Mouse (Mus musculus) neural tube, embryonic 11.5 days (tissue): Measurements from ENCODE around the gene Gprc5a. TPM values are rescaled to one million over a fixed set of nuclear protein-coding genes. Genes with fewer than 3 reads are reported as not detected.

Source experiments
- ATAC-seq: fragments of 200-750 bp; cut with Nextera tagmentation; 2 replicates; pipeline ENCODE4 v1.8.0; 2017; ENCODE audit warnings: moderate number of reproducible peaks, mild to moderate bottlenecking, moderate TSS enrichment, moderate library complexity; ENCODE audit not compliant: insufficient read depth, low FRiP score, low TSS enrichment
- DNase-seq: peaks from one replicate; pipeline ENCODE4 v3.0.0-alpha.2; 2015; ENCODE audit warnings: low spot score
- H3K27ac ChIP-seq: fragments of 300-500 bp; sonication (generic); 2 replicates; pipeline ENCODE4 v1.5.1; 2014; ENCODE audit warnings: low read depth, mild to moderate bottlenecking, low read length
- H3K27me3 ChIP-seq: fragments of 300-500 bp; sonication (generic); 2 replicates; pipeline ENCODE4 v1.6.1; 2014; ENCODE audit warnings: mild to moderate bottlenecking, low read length, mixed read lengths; ENCODE audit not compliant: control insufficient read depth, insufficient read depth
- H3K36me3 ChIP-seq: fragments of 300-500 bp; sonication (generic); 2 replicates; pipeline ENCODE4 v1.6.1; 2014; ENCODE audit warnings: mild to moderate bottlenecking, low read length, moderate library complexity, mixed read lengths; ENCODE audit not compliant: control insufficient read depth, insufficient read depth
- H3K4me1 ChIP-seq: fragments of 300-500 bp; sonication (generic); 2 replicates; pipeline ENCODE4 v1.6.1; 2014; ENCODE audit warnings: low read length, mixed read lengths; ENCODE audit not compliant: control insufficient read depth, insufficient read depth
- H3K4me2 ChIP-seq: fragments of 300-500 bp; sonication (generic); 2 replicates; pipeline ENCODE4 v1.6.1; 2014; ENCODE audit warnings: low read depth, mild to moderate bottlenecking, moderate library complexity
- H3K4me3 ChIP-seq: fragments of 300-500 bp; sonication (generic); 2 replicates; pipeline ENCODE4 v1.5.1; 2014; ENCODE audit warnings: low read depth, low read length
- H3K9ac ChIP-seq: fragments of 300-500 bp; sonication (generic); 2 replicates; pipeline ENCODE4 v1.6.1; 2014; ENCODE audit warnings: mild to moderate bottlenecking, low read length
- H3K9me3 ChIP-seq: fragments of 300-500 bp; sonication (generic); 2 replicates; pipeline ENCODE4 v1.6.1; 2016; ENCODE audit warnings: low read length; ENCODE audit not compliant: control insufficient read depth
- WGBS: fragments of 180-500 bp; shearing (Covaris S2); extraction: QIAGEN DNeasy Blood & Tissue Kit; methylation state at CpG from one replicate; pipeline ENCODE4 v1.1.7; 2014; 5-methylcytosine and 5-hydroxymethylcytosine counted together
- polyA plus RNA-seq: library from polyadenylated mRNA; unstranded; fragments of >200 nt; fragmentation: Nextera tagmentation; extraction: Ambion mirVana; gene quantifications from 2 replicates; pipeline ENCODE4 v1.2.1, GENCODE M21; 2014

Gprc5a gene
- polyA plus RNA-seq, 1 experiment from 2014 or later, result 5.8 TPM

DNA sequence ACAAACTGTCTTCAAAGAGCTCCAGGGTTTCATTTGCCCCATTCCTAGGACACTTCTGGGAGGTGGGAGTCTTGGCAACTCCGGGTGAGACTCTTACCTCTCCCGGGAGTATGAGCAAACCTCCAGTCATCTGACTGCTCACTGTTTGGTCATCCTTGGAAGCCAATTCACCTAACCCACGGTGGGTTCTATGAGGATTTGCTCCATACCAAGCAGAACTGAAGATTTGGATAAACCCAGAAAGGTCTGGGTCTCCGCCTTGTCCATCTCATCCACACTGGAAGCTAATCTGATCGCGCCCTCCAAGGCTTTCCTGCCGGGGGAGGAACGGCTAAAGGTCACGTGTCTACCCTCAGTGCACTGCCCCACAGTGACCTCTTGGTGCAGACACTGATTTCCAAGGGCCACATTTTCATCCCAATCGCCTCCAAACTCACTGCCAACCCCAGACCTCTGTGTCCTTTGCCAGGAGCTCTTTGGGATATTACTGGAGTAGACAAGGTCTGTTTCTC is 18.6 kb downstream of the Gprc5a start:
- Histone ChIP-seq H3K9ac (no peak overlapping the region), H3K4me2 (no peak overlapping the region), H3K4me3 (no peak overlapping the region), H3K9me3 (no peaks in the 10 kb centered on the region), H3K27me3 (no peaks in the 10 kb centered on the region), H3K36me3 (no peaks in the 10 kb centered on the region), H3K4me1 (no peaks in the 10 kb centered on the region), H3K27ac (no peak overlapping the region)
- WGBS, result 80% methylated on average over 10 of the region's 10 CpGs
- DNase-seq (no peak), ATAC-seq (no peak)

DNA sequence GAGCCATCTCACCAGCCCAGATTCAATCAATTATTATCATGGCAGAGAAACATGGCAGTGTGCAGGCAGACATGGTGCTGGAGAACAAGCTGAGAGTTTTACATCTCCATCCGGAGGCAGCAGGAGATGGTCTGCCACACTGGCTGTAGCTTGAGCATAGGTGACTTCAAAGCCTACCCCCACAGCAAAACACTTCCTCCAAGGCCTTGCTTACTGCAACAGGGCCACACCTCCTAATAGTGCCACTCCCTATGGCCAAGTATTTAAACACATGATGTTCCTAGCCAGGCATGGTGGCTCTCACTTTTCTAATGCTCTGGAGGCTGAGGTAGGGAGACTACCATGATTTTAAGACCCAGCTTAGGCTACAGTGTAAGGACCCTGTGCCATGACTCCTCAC is 20.3 kb downstream of the Gprc5a start:
- no peak overlapping the region for H3K27ac ChIP-seq
- H3K9me3 ChIP-seq, result no peaks in the 10 kb centered on the region
- no peak overlapping the region for H3K4me2 ChIP-seq
- no peaks in the 10 kb centered on the region for H3K36me3 ChIP-seq
- no peak for DNase-seq
- ATAC-seq, result no peak
- H3K27me3 ChIP-seq, result no peaks in the 10 kb centered on the region
- no peak overlapping the region for H3K4me3 ChIP-seq
- WGBS, result 82% methylated on average over 1 of the region's 1 CpGs
- H3K9ac ChIP-seq, result no peak overlapping the region
- no peaks in the 10 kb centered on the region for H3K4me1 ChIP-seq

- Histone ChIP-seq H3K4me1 (no peaks in the 10 kb centered on the region), H3K4me2 (0 out of 2 replicates have a peak overlapping the region, but pooled peaks have one; percentile 14), H3K36me3 (no peaks in the 10 kb centered on the region), H3K27me3 (no peaks in the 10 kb centered on the region), H3K4me3 (no peak overlapping the region), H3K9me3 (no peaks in the 10 kb centered on the region), H3K9ac (no peak overlapping the region), H3K27ac (no peak overlapping the region)
- DNase-seq (peak; percentile 91), ATAC-seq (peak; percentile 67; the same call in 1 of the 2 replicates)
- 36% methylated on average over 19 of the region's 19 CpGs for WGBS
These were observed 22.4 kb downstream of the Gprc5a start for GRCm38 (mm10) chr6:135087721-135088451.

GRCm38 (mm10) chr6:135089786-135090185 is 24.3 kb downstream of the Gprc5a start:
- ATAC-seq (no peak), DNase-seq (peak; percentile 31)
- no peak overlapping the region for H3K27ac ChIP-seq
- WGBS, result 20% methylated on average over 8 of the region's 8 CpGs
- H3K4me1 ChIP-seq, result no peaks in the 10 kb centered on the region
- H3K4me3 ChIP-seq, result no peak overlapping the region
- H3K9ac ChIP-seq, result no peak overlapping the region
- H3K4me2 ChIP-seq, result no peak overlapping the region
- H3K9me3 ChIP-seq, result no peaks in the 10 kb centered on the region
- H3K36me3 ChIP-seq, result no peaks in the 10 kb centered on the region
- H3K27me3 ChIP-seq, result no peaks in the 10 kb centered on the region

- DNase-seq, result no peak
- no peaks in the 10 kb centered on the region for H3K27me3 ChIP-seq
These were observed 25.2 kb downstream of the Gprc5a start for GRCm38 (mm10) chr6:135090661-135091060.

DNA sequence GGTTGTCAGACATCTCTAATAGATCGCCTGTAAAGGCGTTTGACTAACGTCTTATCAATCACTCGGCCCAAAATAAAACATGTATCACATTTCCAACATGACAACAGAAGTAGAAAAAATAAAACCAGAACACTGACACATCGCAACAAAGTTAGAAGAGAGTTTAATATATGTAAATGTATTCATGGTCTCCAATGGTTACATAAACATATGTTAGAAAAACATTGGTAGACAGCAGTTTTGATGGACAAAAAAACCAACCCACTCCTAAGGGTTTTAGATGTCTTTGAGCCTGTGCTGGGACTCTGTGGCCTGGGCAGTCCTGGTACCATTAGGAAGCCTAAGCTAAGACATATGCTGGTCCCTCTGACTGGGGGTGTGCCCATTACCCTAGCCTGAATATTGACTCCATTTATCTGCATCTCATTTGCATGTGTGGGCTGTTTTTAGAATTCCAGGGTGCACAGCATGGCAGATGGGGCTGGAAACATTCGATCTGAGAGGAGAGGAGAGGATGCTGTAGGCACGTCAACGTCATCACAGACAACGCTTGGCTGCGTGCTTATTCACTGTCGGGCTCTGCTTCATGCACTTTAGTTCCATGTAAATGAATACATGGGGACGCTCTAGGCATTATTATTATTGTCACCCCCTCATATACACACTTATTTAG is 27.5 kb downstream of the Gprc5a start:
- 90% methylated on average over 12 of the region's 12 CpGs for WGBS
- Histone ChIP-seq H3K27ac (no peak overlapping the region), H3K36me3 (no peaks in the 10 kb centered on the region), H3K9me3 (no peaks in the 10 kb centered on the region), H3K4me3 (no peak overlapping the region), H3K4me1 (no peaks in the 10 kb centered on the region), H3K27me3 (no peaks in the 10 kb centered on the region), H3K4me2 (no peak overlapping the region), H3K9ac (no peak overlapping the region)
- ATAC-seq (no peak), DNase-seq (no peak)

More at GRCm38 (mm10) chr6:135090661-135091060, 25.2 kb downstream of the Gprc5a start:
- no peak overlapping the region for H3K27ac ChIP-seq
- H3K4me2 ChIP-seq, result no peak overlapping the region
- no peak overlapping the region for H3K4me3 ChIP-seq
- no peak for ATAC-seq
- H3K9ac ChIP-seq, result no peak overlapping the region
- no peaks in the 10 kb centered on the region for H3K4me1 ChIP-seq
- no peaks in the 10 kb centered on the region for H3K9me3 ChIP-seq
- WGBS, result 33% methylated on average over 4 of the region's 4 CpGs
- H3K36me3 ChIP-seq, result no peaks in the 10 kb centered on the region

DNA sequence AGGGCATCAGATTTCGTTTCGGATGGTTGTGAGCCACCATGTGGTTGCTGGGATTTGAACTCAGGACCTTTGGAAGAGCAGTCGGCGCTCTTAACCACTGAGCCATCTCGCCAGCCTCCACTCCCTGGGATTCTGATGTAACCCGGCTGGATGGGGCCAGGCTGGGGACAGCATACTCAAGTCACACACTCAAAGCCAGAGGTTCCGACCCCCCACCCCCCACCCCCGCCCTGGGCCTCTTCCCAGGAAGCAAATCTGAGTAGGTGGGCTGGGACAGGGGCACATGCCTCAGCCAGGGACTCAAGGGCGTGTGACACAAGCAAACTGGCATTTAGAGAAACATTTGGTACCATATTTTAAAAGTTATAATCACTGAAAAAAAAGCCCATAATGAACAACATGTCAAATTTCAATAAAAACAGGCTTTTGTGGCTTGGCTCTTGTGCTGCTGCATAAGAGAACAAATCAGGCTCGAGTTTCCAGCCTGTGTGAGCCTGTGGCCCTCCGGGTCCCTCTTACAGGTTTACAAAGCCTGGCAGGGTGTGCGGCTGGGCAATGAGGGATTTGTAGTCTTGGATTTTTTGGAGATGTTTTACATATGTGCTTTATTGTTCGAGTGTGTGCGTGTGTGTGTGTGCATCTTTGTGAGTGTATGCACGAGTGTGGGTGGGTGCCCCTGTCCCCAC is 35.5 kb downstream of the Gprc5a start:
- no peak for ATAC-seq
- WGBS, result 84% methylated on average over 15 of the region's 15 CpGs

DNA sequence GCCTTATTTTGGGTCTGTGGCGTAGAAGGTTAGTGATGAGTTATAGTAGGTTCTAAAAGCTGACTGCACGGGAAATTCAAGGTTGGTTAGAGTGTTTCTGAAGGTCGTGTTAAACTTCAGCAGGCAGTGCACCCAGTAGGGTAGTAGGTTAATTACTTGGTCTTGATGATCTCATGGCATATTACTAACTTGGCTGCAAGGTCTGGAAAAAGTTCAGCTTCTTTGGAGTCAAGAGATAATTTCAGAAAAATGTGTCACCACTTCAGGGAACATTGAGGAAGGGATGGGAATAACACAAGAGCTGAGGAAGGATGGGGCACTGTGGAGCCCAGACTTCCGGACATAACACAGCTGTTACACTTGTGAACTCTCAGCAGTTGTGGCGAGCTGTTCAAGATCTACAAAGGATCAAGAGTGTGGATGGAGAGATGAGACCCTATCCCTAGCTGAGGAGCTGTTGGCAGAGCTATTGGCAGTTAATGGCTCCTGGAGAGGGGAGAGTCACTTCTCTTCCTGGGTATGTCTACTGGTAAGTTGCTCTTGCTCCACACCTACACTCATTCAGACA is 37.4 kb downstream of the Gprc5a start:
- WGBS, result 74% methylated on average over 5 of the region's 5 CpGs
- H3K9me3 ChIP-seq, result no peaks in the 10 kb centered on the region
- H3K4me2 ChIP-seq, result no peak overlapping the region
- ATAC-seq (no peak), DNase-seq (no peak)
- no peaks in the 10 kb centered on the region for H3K4me1 ChIP-seq
- H3K36me3 ChIP-seq, result no peaks in the 10 kb centered on the region
- H3K4me3 ChIP-seq, result no peak overlapping the region
- no peak overlapping the region for H3K27ac ChIP-seq
- H3K9ac ChIP-seq, result no peak overlapping the region
- H3K27me3 ChIP-seq, result no peaks in the 10 kb centered on the region

More for the DNA sequence above, 35.5 kb downstream of the Gprc5a start:
- Histone ChIP-seq H3K4me2 (no peak overlapping the region), H3K36me3 (no peaks in the 10 kb centered on the region), H3K9ac (no peak overlapping the region), H3K27ac (no peak overlapping the region), H3K4me3 (no peak overlapping the region), H3K9me3 (no peaks in the 10 kb centered on the region), H3K27me3 (no peaks in the 10 kb centered on the region), H3K4me1 (no peaks in the 10 kb centered on the region)
- DNase-seq, result no peak
